Mouse (Mus musculus) splenic B cell, adult 2 months (primary cell): Measurements from ENCODE around the gene C1galt1.

Source experiments
- DNase-seq: peaks from one replicate; pipeline ENCODE4 v3.0.0-alpha.2; 2011; ENCODE audit warnings: low read depth, low spot score
- H3K27me3 ChIP-seq: 2 replicates; pipeline ENCODE4 v1.6.1; 2012; ENCODE audit warnings: mild to moderate bottlenecking, low read length, moderate library complexity, mixed read lengths; ENCODE audit not compliant: control insufficient read depth, poor library complexity, insufficient read depth, severe bottlenecking
- H3K36me3 ChIP-seq: 2 replicates; pipeline ENCODE4 v1.6.1; 2012; ENCODE audit warnings: mild to moderate bottlenecking, low read length, moderate library complexity, mixed read lengths; ENCODE audit not compliant: control insufficient read depth, poor library complexity, insufficient read depth, severe bottlenecking

The C1galt1 gene

GRCm38 (mm10) chr6:7844802-7845679 is at the start of gene C1galt1:
C1galt1 (plus strand) TSS chr6:7844842.
- Histone ChIP-seq H3K27me3 (no peaks in the 10 kb centered on the region), H3K36me3 (no peaks in the 10 kb centered on the region)
- peak; percentile 79 for DNase-seq

GRCm38 (mm10) chr6:7799969-7800368 is 44.7 kb upstream of the C1galt1 start:
- Histone ChIP-seq H3K27me3 (no peaks in the 10 kb centered on the region), H3K36me3 (no peaks in the 10 kb centered on the region)
- no peak for DNase-seq

GRCm38 (mm10) chr6:7803765-7804542 is 40.7 kb upstream of the C1galt1 start:
- no peak for DNase-seq
- Histone ChIP-seq H3K36me3 (no peaks in the 10 kb centered on the region), H3K27me3 (no peaks in the 10 kb centered on the region)

GRCm38 (mm10) chr6:7814146-7814545 is 30.5 kb upstream of the C1galt1 start:
- DNase-seq = no peak
- no peaks in the 10 kb centered on the region for H3K27me3 ChIP-seq
- H3K36me3 ChIP-seq = no peaks in the 10 kb centered on the region

- peak; percentile 31 for DNase-seq
- Histone ChIP-seq H3K36me3 (no peaks in the 10 kb centered on the region), H3K27me3 (no peaks in the 10 kb centered on the region)
Measured at GRCm38 (mm10) chr6:7816233-7816632, 28.4 kb upstream of the C1galt1 start.

GRCm38 (mm10) chr6:7822688-7823087 is 22.0 kb upstream of the C1galt1 start:
- no peak for DNase-seq
- Histone ChIP-seq H3K36me3 (no peaks in the 10 kb centered on the region), H3K27me3 (no peaks in the 10 kb centered on the region)

GRCm38 (mm10) chr6:7830793-7831192 is 13.8 kb upstream of the C1galt1 start:
- Histone ChIP-seq H3K27me3 (no peaks in the 10 kb centered on the region), H3K36me3 (no peaks in the 10 kb centered on the region)
- no peak for DNase-seq

GRCm38 (mm10) chr6:7832564-7833175 is 12.0 kb upstream of the C1galt1 start:
- DNase-seq = no peak
- H3K36me3 ChIP-seq = no peaks in the 10 kb centered on the region

GRCm38 (mm10) chr6:7843726-7844411 is 773 bp upstream of the C1galt1 start:
- H3K27me3 ChIP-seq = no peaks in the 10 kb centered on the region
- no peaks in the 10 kb centered on the region for H3K36me3 ChIP-seq
- peak; percentile 47 for DNase-seq

More at GRCm38 (mm10) chr6:7832564-7833175, 12.0 kb upstream of the C1galt1 start:
- no peaks in the 10 kb centered on the region for H3K27me3 ChIP-seq

- DNase-seq = peak; percentile 99
- no peaks in the 10 kb centered on the region for H3K27me3 ChIP-seq
- H3K36me3 ChIP-seq = no peaks in the 10 kb centered on the region
Measured at GRCm38 (mm10) chr6:7844412-7844801, 235 bp upstream of the C1galt1 start.

- DNase-seq = peak; percentile 38
- no peaks in the 10 kb centered on the region for H3K36me3 ChIP-seq
- H3K27me3 ChIP-seq = no peaks in the 10 kb centered on the region
Measured at GRCm38 (mm10) chr6:7845680-7846017, 1.0 kb downstream of the C1galt1 start.

- DNase-seq = peak; percentile 80
- no peaks in the 10 kb centered on the region for H3K36me3 ChIP-seq
- H3K27me3 ChIP-seq = no peaks in the 10 kb centered on the region
Measured at GRCm38 (mm10) chr6:7846726-7847439, 2.2 kb downstream of the C1galt1 start.

- Histone ChIP-seq H3K27me3 (no peaks in the 10 kb centered on the region; the same call in 1 of the 2 replicates), H3K36me3 (no peaks in the 10 kb centered on the region)
- no peak for DNase-seq
Measured at GRCm38 (mm10) chr6:7847890-7848508, 3.4 kb downstream of the C1galt1 start.
